Mouse (Mus musculus) testis, adult 2 months (tissue): ENCODE data around the gene Ttll4. TPM values are rescaled to one million over a fixed set of nuclear protein-coding genes. Genes with fewer than 3 reads are reported as not detected.

ENCODE experiments used
- H3K27ac ChIP-seq: fragments of 200-500 bp; 2 replicates; pipeline ENCODE4 v1.5.1; 2012; ENCODE audit warnings: low read depth, low read length; ENCODE audit not compliant: control insufficient read depth, insufficient read depth
- H3K27me3 ChIP-seq: fragments of 200-500 bp; 2 replicates; pipeline ENCODE4 v1.6.1; 2012; ENCODE audit warnings: mild to moderate bottlenecking, low read length, moderate library complexity; ENCODE audit not compliant: control insufficient read depth, insufficient read depth
- H3K36me3 ChIP-seq: fragments of 200-500 bp; 2 replicates; pipeline ENCODE4 v1.6.1; 2012; ENCODE audit warnings: mild to moderate bottlenecking, low read length; ENCODE audit not compliant: control insufficient read depth, insufficient read depth
- H3K4me1 ChIP-seq: fragments of 200-500 bp; 2 replicates; pipeline ENCODE4 v1.6.1; 2012; ENCODE audit warnings: low read length; ENCODE audit not compliant: control insufficient read depth, insufficient read depth
- H3K4me3 ChIP-seq: fragments of 200-500 bp; 2 replicates; pipeline ENCODE4 v1.5.1; 2012; ENCODE audit warnings: low read depth, mild to moderate bottlenecking, low read length, moderate library complexity, mixed read lengths; ENCODE audit not compliant: control insufficient read depth
- CTCF ChIP-seq: fragments of 200-500 bp; IDR thresholded peaks from 2 replicates; pipeline ENCODE4 v1.5.1; 2012; ENCODE audit warnings: low read depth, mild to moderate bottlenecking, inconsistent platforms, low read length, moderate library complexity; ENCODE audit not compliant: control insufficient read depth, insufficient read depth, insufficient replicate concordance
- POLR2A ChIP-seq: fragments of 200-500 bp; IDR thresholded peaks from 2 replicates; pipeline ENCODE4 v1.6.1; 2012; ENCODE audit warnings: low read depth, mild to moderate bottlenecking, inconsistent platforms, low read length, moderate library complexity; ENCODE audit not compliant: control insufficient read depth
- polyA plus RNA-seq: library from polyadenylated mRNA; depleted of rRNA; stranded (reverse); fragments of >200 nt; gene quantifications from 2 replicates; pipeline ENCODE4 v1.2.3, GENCODE M21; 2012

Ttll4 gene
- polyA plus RNA-seq, 1 experiment, result 77.9 TPM

DNA sequence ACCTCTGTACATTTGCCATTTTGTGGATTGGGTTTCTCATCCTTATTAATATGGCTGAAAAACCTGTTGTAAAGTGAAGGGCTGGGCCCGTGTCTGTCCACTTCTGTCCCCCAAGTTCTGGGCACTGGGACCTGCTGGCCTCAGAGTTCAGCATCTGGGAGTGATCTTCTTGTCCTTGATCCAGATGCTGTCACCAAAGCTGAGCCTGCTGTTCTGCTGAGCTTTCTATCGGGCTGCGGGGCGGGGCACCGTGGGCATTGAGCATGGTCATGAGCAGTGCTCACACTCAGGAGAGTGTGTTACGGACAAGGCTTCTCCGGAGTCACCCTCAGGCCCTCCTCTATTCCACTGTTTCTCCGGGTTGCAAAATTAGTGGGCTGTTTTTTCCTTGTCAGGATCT, 56.6 kb downstream of the Ttll4 start:
- TF ChIP-seq CTCF (no peak), POLR2A (no peak)
- H3K4me1 ChIP-seq, result peaks cover 4% of the 10 kb centered on the region
- H3K4me3 ChIP-seq, result no peak overlapping the region
- H3K36me3 ChIP-seq, result no peaks in the 10 kb centered on the region
- H3K27me3 ChIP-seq, result no peaks in the 10 kb centered on the region
- no peak overlapping the region for H3K27ac ChIP-seq

DNA sequence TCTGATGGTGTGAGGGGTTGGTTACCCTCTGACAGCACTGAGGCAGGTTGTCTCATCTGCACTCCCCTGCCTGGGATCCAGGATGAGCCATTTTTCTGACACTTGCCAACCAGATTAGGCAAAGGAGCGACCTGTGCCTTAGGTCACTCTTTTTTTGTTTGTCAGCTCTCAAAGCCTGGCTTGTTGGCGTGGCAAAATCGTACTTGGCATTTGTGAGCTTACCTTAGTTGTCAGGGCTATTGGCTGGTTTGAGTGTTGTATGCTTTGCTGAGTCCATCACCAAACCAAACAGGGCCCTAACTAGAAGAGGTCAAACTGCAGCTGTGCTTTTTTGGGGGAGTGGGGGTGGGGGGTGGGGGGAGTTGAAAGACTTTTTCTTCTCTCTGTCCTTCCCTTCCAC, 57.7 kb downstream of the Ttll4 start:
- no peak for TF ChIP-seq POLR2A
- no peak for TF ChIP-seq CTCF
- H3K4me3 ChIP-seq, result no peak overlapping the region

DNA sequence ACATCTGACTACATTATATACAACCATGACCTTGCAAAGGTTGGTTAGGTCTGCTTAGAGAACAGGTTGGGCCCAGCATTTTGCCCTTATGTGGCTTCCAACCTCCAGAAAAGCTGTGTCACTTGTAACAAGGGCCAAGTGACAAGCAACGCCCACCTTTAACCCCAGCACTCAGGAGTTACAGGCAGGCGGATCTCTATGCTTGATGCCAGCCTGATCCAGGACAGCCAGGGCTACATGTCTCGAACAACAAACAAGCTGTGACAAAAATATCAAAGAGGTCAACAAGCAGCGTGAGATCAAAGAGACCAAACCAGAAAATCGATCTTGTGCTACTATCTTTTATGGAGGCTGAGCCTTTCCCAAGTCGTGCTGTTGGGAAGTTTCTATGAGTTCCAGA, 60.1 kb downstream of the Ttll4 start:
- Histone ChIP-seq H3K36me3 (no peaks in the 10 kb centered on the region), H3K27me3 (no peaks in the 10 kb centered on the region), H3K4me3 (no peak overlapping the region), H3K4me1 (no peaks in the 10 kb centered on the region), H3K27ac (no peak overlapping the region)
- no peak for TF ChIP-seq CTCF
- no peak for TF ChIP-seq POLR2A

More for the DNA sequence above, 57.7 kb downstream of the Ttll4 start:
- Histone ChIP-seq H3K36me3 (no peaks in the 10 kb centered on the region), H3K4me1 (no peaks in the 10 kb centered on the region), H3K27me3 (no peaks in the 10 kb centered on the region), H3K27ac (no peak overlapping the region)

DNA sequence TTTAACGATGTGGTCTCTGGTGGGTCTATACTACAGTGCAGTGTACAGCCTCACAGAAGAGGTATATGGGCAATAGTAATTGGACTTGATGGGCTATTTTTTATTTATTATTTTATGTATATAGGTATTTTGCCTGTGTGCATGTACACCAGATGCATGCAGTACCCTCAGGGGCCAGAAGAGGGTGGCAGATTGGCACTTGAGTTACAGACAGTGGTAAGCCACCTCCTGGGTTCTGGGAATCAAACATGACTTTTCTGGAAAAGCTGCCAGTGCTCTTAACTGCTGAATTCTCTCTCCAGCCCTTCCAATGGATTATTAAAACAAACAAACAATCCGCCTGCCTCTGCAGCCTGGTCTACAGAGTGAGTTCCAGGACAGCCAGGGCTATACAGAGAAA, 62.2 kb downstream of the Ttll4 start:
- Histone ChIP-seq H3K27ac (no peak overlapping the region), H3K36me3 (no peaks in the 10 kb centered on the region), H3K4me3 (no peak overlapping the region), H3K4me1 (no peaks in the 10 kb centered on the region), H3K27me3 (no peaks in the 10 kb centered on the region)
- peak; percentile 21; the same call in 1 of the 2 replicates for TF ChIP-seq CTCF
- no peak for TF ChIP-seq POLR2A

DNA sequence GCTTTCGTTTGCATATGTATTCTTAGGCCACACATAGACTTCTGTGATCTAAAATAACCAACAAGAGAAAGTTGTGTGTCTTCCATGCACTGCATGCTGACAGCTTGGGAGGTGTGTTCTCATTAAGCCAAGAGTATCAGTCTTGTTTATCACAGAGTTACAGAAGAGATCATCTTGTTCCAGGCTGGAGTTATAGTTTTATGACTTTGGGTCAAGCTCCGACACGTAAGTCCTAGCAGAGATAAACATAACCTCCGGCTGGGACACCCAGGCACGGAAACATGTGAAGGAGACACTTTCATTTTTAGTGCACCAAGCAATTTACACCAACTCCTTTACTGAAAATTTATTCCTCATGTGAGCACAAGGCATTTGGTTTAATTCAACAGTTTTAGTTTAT, 64.6 kb downstream of the Ttll4 start:
- Histone ChIP-seq H3K27ac (no peak overlapping the region), H3K4me1 (no peaks in the 10 kb centered on the region), H3K4me3 (no peak overlapping the region), H3K36me3 (no peaks in the 10 kb centered on the region), H3K27me3 (no peaks in the 10 kb centered on the region)
- TF ChIP-seq CTCF, result no peak
- TF ChIP-seq POLR2A, result no peak

DNA sequence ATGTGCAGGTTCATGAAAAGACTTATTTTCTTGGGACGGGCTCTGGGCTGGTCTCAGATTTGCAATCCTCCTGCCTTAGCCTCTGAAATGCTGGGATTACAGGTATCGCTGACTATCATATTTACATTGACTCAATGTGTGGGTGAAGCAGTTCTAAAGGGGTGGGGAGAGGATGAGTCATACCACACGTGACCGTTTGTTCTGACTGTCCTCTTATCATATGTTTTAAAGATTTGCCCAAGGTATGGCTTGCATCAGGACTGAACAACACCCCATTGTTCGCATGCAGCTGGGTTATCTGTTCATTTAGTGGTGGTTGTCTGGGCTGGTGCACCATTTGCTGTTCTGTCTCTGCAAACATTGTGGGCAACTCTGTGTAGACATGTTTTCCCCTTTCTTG, 65.1 kb downstream of the Ttll4 start:
- Histone ChIP-seq H3K36me3 (no peaks in the 10 kb centered on the region), H3K27ac (no peak overlapping the region), H3K4me1 (no peaks in the 10 kb centered on the region), H3K4me3 (no peak overlapping the region), H3K27me3 (no peaks in the 10 kb centered on the region)
- TF ChIP-seq CTCF (no peak), POLR2A (no peak)

DNA sequence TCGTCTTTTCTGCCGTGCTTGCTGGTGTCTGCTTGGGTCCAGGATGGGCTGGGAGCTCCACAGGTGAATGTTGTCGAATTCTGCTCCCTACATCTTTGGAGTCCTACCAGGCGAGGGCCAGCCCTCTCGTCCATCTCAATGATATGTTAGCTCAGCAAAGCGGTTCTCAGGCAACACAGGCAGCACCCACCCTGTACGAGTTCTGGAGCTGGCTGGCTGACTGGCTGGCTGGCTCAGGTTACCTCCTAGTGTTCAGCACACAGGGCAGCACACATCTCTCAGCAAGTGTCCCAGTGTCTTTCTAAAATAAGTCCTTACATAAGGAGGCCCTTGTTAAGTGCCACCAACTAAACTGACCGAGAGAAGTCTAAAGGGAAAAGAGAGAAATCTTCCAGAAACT, 66.9 kb downstream of the Ttll4 start:
- no peaks in the 10 kb centered on the region for H3K4me1 ChIP-seq
- H3K4me3 ChIP-seq, result no peak overlapping the region
- no peak overlapping the region for H3K27ac ChIP-seq
- no peaks in the 10 kb centered on the region for H3K27me3 ChIP-seq
- no peaks in the 10 kb centered on the region for H3K36me3 ChIP-seq
- TF ChIP-seq POLR2A (no peak), CTCF (no peak)

DNA sequence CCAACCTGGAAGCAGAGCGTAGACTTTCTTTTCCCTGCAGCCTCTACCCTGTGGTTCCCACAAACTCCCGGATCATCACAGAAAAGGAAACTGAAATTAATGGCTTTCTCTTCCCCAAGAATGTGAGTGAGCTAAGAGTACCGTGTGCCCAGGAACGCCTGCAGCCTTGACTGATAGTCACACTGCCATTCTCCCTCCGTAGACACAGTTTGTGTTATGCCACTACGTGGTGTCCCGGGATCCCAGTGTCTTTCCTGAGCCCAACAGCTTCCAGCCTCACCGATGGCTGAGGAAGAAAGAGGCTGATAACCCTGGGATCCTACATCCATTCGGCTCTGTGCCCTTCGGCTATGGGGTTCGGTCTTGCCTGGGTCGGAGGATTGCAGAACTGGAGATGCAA, 75.4 kb downstream of the Ttll4 start:
- Histone ChIP-seq H3K27me3 (no peaks in the 10 kb centered on the region), H3K36me3 (no peaks in the 10 kb centered on the region), H3K27ac (no peak overlapping the region), H3K4me1 (no peaks in the 10 kb centered on the region), H3K4me3 (no peak overlapping the region)
- TF ChIP-seq POLR2A (no peak), CTCF (no peak)
